Mouse (Mus musculus) stomach, embryonic 14.5 days (tissue): Measurements from ENCODE around the gene Lcmt1. TPM values are rescaled to one million over a fixed set of nuclear protein-coding genes. Genes with fewer than 3 reads are reported as not detected.

Experiments
- ATAC-seq: fragments of 200-750 bp; cut with Nextera tagmentation; 2 replicates; pipeline ENCODE4 v1.8.0; 2017; ENCODE audit warnings: low read depth, moderate TSS enrichment; ENCODE audit not compliant: insufficient number of reproducible peaks, insufficient read depth, low FRiP score
- H3K27ac ChIP-seq: fragments of 300-500 bp; sonication (generic); 2 replicates; pipeline ENCODE4 v1.5.1; 2014; ENCODE audit warnings: mild to moderate bottlenecking, low read length, moderate library complexity, mixed read lengths
- H3K27me3 ChIP-seq: fragments of 300-500 bp; sonication (generic); 2 replicates; pipeline ENCODE4 v1.6.1; 2014; ENCODE audit warnings: low read length, control low read depth, mixed read lengths; ENCODE audit not compliant: control insufficient read depth, insufficient read depth
- H3K36me3 ChIP-seq: fragments of 300-500 bp; sonication (generic); 2 replicates; pipeline ENCODE4 v1.6.1; 2014; ENCODE audit warnings: mild to moderate bottlenecking, control low read depth, low read length, moderate library complexity, mixed read lengths; ENCODE audit not compliant: control insufficient read depth, insufficient read depth
- H3K4me1 ChIP-seq: fragments of 300-500 bp; sonication (generic); 2 replicates; pipeline ENCODE4 v1.6.1; 2014; ENCODE audit warnings: low read length, control low read depth, mixed read lengths; ENCODE audit not compliant: control insufficient read depth, insufficient read depth
- H3K4me2 ChIP-seq: fragments of 300-500 bp; sonication (generic); replicated peaks from 2 replicates; pipeline ENCODE4 v1.6.1; 2014; ENCODE audit warnings: low read depth, low read length, control low read depth
- H3K4me3 ChIP-seq: fragments of 300-500 bp; sonication (generic); 2 replicates; pipeline ENCODE4 v1.5.1; 2014; ENCODE audit warnings: low read depth, low read length, control low read depth
- H3K9ac ChIP-seq: fragments of 300-500 bp; sonication (generic); replicated peaks from 2 replicates; pipeline ENCODE4 v1.6.1; 2014; ENCODE audit warnings: low read depth, mild to moderate bottlenecking, control low read depth, low read length, moderate library complexity, mixed read lengths
- H3K9me3 ChIP-seq: fragments of 300-500 bp; sonication (generic); 2 replicates; pipeline ENCODE4 v1.6.1; 2016; ENCODE audit warnings: low read depth, low read length, control low read depth; ENCODE audit not compliant: control insufficient read depth
- WGBS: fragments of 180-500 bp; shearing (Covaris S2); extraction: QIAGEN DNeasy Blood & Tissue Kit; methylation state at CpG from one replicate; pipeline ENCODE4 v1.1.7; 2014; 5-methylcytosine and 5-hydroxymethylcytosine counted together
- polyA plus RNA-seq: library from polyadenylated mRNA; unstranded; fragments of >200 nt; fragmentation: Nextera tagmentation; extraction: Ambion mirVana; gene quantifications from 2 replicates; pipeline ENCODE4 v1.2.1, GENCODE M21; 2014

Lcmt1 gene
- polyA plus RNA-seq, 1 experiment from 2014 or later = 49.8 TPM

- ATAC-seq = no peak
- Histone ChIP-seq H3K4me2 (no peak overlapping the region), H3K4me3 (no peak overlapping the region), H3K36me3 (no peaks in the 10 kb centered on the region), H3K9me3 (no peaks in the 10 kb centered on the region), H3K27ac (no peak overlapping the region), H3K4me1 (peaks cover 8% of the 10 kb centered on the region; the same call in 1 of the 2 replicates), H3K9ac (no peak overlapping the region), H3K27me3 (no peaks in the 10 kb centered on the region)
- 99% methylated on average over 4 of the region's 4 CpGs for WGBS
These were observed 16.5 kb upstream of the Lcmt1 start for GRCm38 (mm10) chr7:123353081-123353480.

- ATAC-seq = no peak
- Histone ChIP-seq H3K9me3 (no peaks in the 10 kb centered on the region), H3K4me1 (peaks cover 7% of the 10 kb centered on the region; the same call in 1 of the 2 replicates), H3K4me2 (no peak overlapping the region), H3K36me3 (no peaks in the 10 kb centered on the region), H3K9ac (no peak overlapping the region), H3K27me3 (no peaks in the 10 kb centered on the region), H3K4me3 (no peak overlapping the region), H3K27ac (no peak overlapping the region)
- WGBS = 72% methylated on average over 5 of the region's 5 CpGs
These were observed 15.7 kb upstream of the Lcmt1 start for GRCm38 (mm10) chr7:123353879-123354278.

- H3K4me3 ChIP-seq = no peak overlapping the region
- H3K36me3 ChIP-seq = no peaks in the 10 kb centered on the region
- no peaks in the 10 kb centered on the region for H3K27me3 ChIP-seq
- H3K4me2 ChIP-seq = no peak overlapping the region
- ATAC-seq = no peak
- no peak overlapping the region for H3K9ac ChIP-seq
- H3K4me1 ChIP-seq = peaks cover 5% of the 10 kb centered on the region; the same call in 1 of the 2 replicates
- H3K9me3 ChIP-seq = no peaks in the 10 kb centered on the region
- WGBS = 79% methylated on average over 5 of the region's 5 CpGs
- no peak overlapping the region for H3K27ac ChIP-seq
These were observed 15.2 kb upstream of the Lcmt1 start for GRCm38 (mm10) chr7:123354392-123354791.

- Histone ChIP-seq H3K4me1 (peaks cover 2% of the 10 kb centered on the region; the same call in 1 of the 2 replicates), H3K4me3 (no peak overlapping the region), H3K27ac (no peak overlapping the region), H3K4me2 (no peak overlapping the region), H3K27me3 (no peaks in the 10 kb centered on the region), H3K9ac (no peak overlapping the region), H3K36me3 (no peaks in the 10 kb centered on the region), H3K9me3 (no peaks in the 10 kb centered on the region)
- 95% methylated on average over 2 of the region's 2 CpGs for WGBS
- no peak for ATAC-seq
These were observed 14.7 kb upstream of the Lcmt1 start for GRCm38 (mm10) chr7:123354851-123355250.

- no peaks in the 10 kb centered on the region for H3K27me3 ChIP-seq
- H3K9me3 ChIP-seq = no peaks in the 10 kb centered on the region
- H3K4me2 ChIP-seq = no peak overlapping the region
- WGBS = 83% methylated on average over 3 of the region's 3 CpGs
- H3K4me1 ChIP-seq = no peaks in the 10 kb centered on the region
- H3K36me3 ChIP-seq = no peaks in the 10 kb centered on the region
- H3K4me3 ChIP-seq = no peak overlapping the region
- ATAC-seq = no peak
- H3K27ac ChIP-seq = no peak overlapping the region
- no peak overlapping the region for H3K9ac ChIP-seq
These were observed 13.4 kb upstream of the Lcmt1 start for GRCm38 (mm10) chr7:123356158-123356557.

- Histone ChIP-seq H3K27ac (no peak overlapping the region), H3K4me1 (no peaks in the 10 kb centered on the region), H3K9me3 (no peaks in the 10 kb centered on the region), H3K4me3 (no peak overlapping the region), H3K27me3 (no peaks in the 10 kb centered on the region), H3K9ac (no peak overlapping the region), H3K4me2 (no peak overlapping the region), H3K36me3 (no peaks in the 10 kb centered on the region)
- no peak for ATAC-seq
- 91% methylated on average over 7 of the region's 7 CpGs for WGBS
These were observed 10.5 kb upstream of the Lcmt1 start for GRCm38 (mm10) chr7:123359101-123359500.

- Histone ChIP-seq H3K9ac (no peak overlapping the region), H3K9me3 (no peaks in the 10 kb centered on the region), H3K4me3 (no peak overlapping the region), H3K36me3 (no peaks in the 10 kb centered on the region), H3K4me1 (no peaks in the 10 kb centered on the region), H3K27me3 (no peaks in the 10 kb centered on the region), H3K27ac (no peak overlapping the region), H3K4me2 (no peak overlapping the region)
- 79% methylated on average over 5 of the region's 5 CpGs for WGBS
- ATAC-seq = no peak
These were observed 9.4 kb upstream of the Lcmt1 start for GRCm38 (mm10) chr7:123360185-123360584.

GRCm38 (mm10) chr7:123361229-123361980 lies 8.2 kb upstream of the Lcmt1 start:
- H3K27me3 ChIP-seq = no peaks in the 10 kb centered on the region
- H3K36me3 ChIP-seq = no peaks in the 10 kb centered on the region
- H3K4me1 ChIP-seq = no peaks in the 10 kb centered on the region
- no peak for ATAC-seq
- H3K4me3 ChIP-seq = no peak overlapping the region
- no peaks in the 10 kb centered on the region for H3K9me3 ChIP-seq
- H3K9ac ChIP-seq = no peak overlapping the region
- H3K27ac ChIP-seq = no peak overlapping the region
- 90% methylated on average over 7 of the region's 7 CpGs for WGBS
- H3K4me2 ChIP-seq = no peak overlapping the region

GRCm38 (mm10) chr7:123362806-123363205 lies 6.8 kb upstream of the Lcmt1 start:
- H3K27ac ChIP-seq = no peak overlapping the region
- H3K36me3 ChIP-seq = no peaks in the 10 kb centered on the region
- H3K9me3 ChIP-seq = no peaks in the 10 kb centered on the region
- H3K9ac ChIP-seq = no peak overlapping the region
- no peak for ATAC-seq
- H3K27me3 ChIP-seq = no peaks in the 10 kb centered on the region
- no peak overlapping the region for H3K4me3 ChIP-seq
- WGBS = 90% methylated on average over 3 of the region's 3 CpGs
- no peak overlapping the region for H3K4me2 ChIP-seq
- peaks cover 1% of the 10 kb centered on the region for H3K4me1 ChIP-seq
